In the genomic region with DNA sequence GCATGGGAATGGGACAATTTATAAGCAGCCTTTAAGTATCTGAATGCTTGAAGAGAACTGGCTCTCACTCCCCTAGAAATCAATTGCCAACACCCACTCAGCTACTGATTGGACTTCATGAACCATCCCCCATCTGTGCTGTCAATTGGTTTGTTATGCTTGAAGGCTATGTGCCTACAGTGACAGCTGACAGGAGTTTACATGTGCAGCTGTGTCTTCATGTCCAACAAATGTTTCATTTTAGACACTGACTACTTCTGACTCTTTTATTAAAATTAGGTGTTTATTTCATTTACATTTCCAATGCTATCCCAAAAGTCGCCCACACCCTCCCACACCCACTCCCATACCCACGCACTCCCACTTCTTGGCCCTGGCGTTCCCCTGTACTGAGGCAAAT, we compare ENCODE assay signal across 29 mouse cellular contexts.
DNase-seq lines count a peak whose midpoint lies in the region; ATAC-seq and TF ChIP-seq lines count a peak whose summit lies in the region.
"Had no signal": no experiment of that assay in that cellular context is flagged by ENCODE, and none has a peak within 500 bp of the region (broad histone marks: within the 10 kb centered on the region; RNA-seq: fewer than 3 reads in every experiment).

No protein-coding gene starts in this region.

- H3K9me3 ChIP-seq in midbrain, embryonic 11.5 days (ENCODE audit: control insufficient read depth, low read length) = no peaks in the 10 kb centered on the region
- no peaks in the 10 kb centered on the region for H3K9me3 ChIP-seq in midbrain, embryonic 16.5 days (replicated peaks; ENCODE audit: control insufficient read depth, low read length, poor library complexity, severe bottlenecking)
- H3K9me3 ChIP-seq in forebrain, postnatal 0 days (ENCODE audit: low read length) = no peaks in the 10 kb centered on the region
- H3K9me3 ChIP-seq: intestine, embryonic 15.5 days; limb, embryonic 10.5 days; limb, embryonic 15.5 days; liver, embryonic 13.5 days; megakaryocyte, embryonic 14.5 days; midbrain, embryonic 13.5 days; stomach, embryonic 15.5 days had no signal

- H3K27me3 ChIP-seq in midbrain, embryonic 11.5 days (ENCODE audit: control insufficient read depth, insufficient read depth, low read length) = no peaks in the 10 kb centered on the region
- no peaks in the 10 kb centered on the region for H3K27me3 ChIP-seq in midbrain, embryonic 16.5 days (ENCODE audit: control insufficient read depth, insufficient read depth, low read depth, low read length)
- no peaks in the 10 kb centered on the region for H3K27me3 ChIP-seq in forebrain, postnatal 0 days (ENCODE audit: insufficient read depth, low read length)
- H3K27me3 ChIP-seq: intestine, embryonic 15.5 days; limb, embryonic 15.5 days; liver, embryonic 13.5 days; megakaryocyte, embryonic 14.5 days; midbrain, embryonic 13.5 days; stomach, embryonic 15.5 days had no signal

- no peak overlapping the region for H3K9ac ChIP-seq in midbrain, embryonic 11.5 days (ENCODE audit: low read length)
- no peak overlapping the region for H3K9ac ChIP-seq in midbrain, embryonic 16.5 days (ENCODE audit: low read depth, low read length)
- H3K9ac ChIP-seq in forebrain, postnatal 0 days = no peak overlapping the region
- H3K9ac ChIP-seq: intestine, embryonic 15.5 days; limb, embryonic 15.5 days; liver, embryonic 13.5 days; midbrain, embryonic 13.5 days; stomach, embryonic 15.5 days had no signal

- no peak overlapping the region for H3K27ac ChIP-seq in midbrain, embryonic 11.5 days (ENCODE audit: low read depth, low read length)
- H3K27ac ChIP-seq in midbrain, embryonic 16.5 days (ENCODE audit: low read length) = no peak overlapping the region
- H3K27ac ChIP-seq in forebrain, postnatal 0 days (ENCODE audit: low read depth, low read length) = no peak overlapping the region
- H3K27ac ChIP-seq: hindbrain, postnatal 0 days; intestine, embryonic 15.5 days; kidney, postnatal 0 days; limb, embryonic 10.5 days; limb, embryonic 15.5 days; liver, embryonic 13.5 days; midbrain, embryonic 13.5 days; stomach, embryonic 15.5 days had no signal

- no peaks in the 10 kb centered on the region for H3K4me1 ChIP-seq in midbrain, embryonic 11.5 days (ENCODE audit: control insufficient read depth, insufficient read depth, low read length)
- H3K4me1 ChIP-seq in midbrain, embryonic 16.5 days (ENCODE audit: control insufficient read depth, insufficient read depth, low read length) = no peaks in the 10 kb centered on the region
- H3K4me1 ChIP-seq in forebrain, postnatal 0 days (ENCODE audit: insufficient read depth) = no peaks in the 10 kb centered on the region
- H3K4me1 ChIP-seq: intestine, embryonic 15.5 days; limb, embryonic 10.5 days; limb, embryonic 15.5 days; liver, embryonic 13.5 days; megakaryocyte, embryonic 14.5 days; midbrain, embryonic 13.5 days; stomach, embryonic 15.5 days had no signal

- no peak for DNase-seq in midbrain, embryonic 11.5 days (ENCODE audit: low spot score, missing footprints)
- peak; percentile 14 for DNase-seq in forebrain, postnatal 0 days
- peak; percentile 60 for DNase-seq in layer of hippocampus, adult 9-10 months (ENCODE audit: low spot score)
- peak; percentile 23 for DNase-seq in telencephalon, adult 2 months (ENCODE audit: low read depth, low spot score)
- DNase-seq in urinary bladder, postnatal 4 days (ENCODE audit: low spot score in 2 of 2) = no peak
- no peak for DNase-seq in left cerebral cortex, postnatal 36 days (ENCODE audit: low spot score in 2 of 2)
- DNase-seq: adrenal gland, postnatal 25 days; cerebellum, adult 2 months; cerebellum, postnatal 14 days; heart, postnatal 14 days; kidney, adult 2 months; kidney, postnatal 4 days; liver, embryonic 13.5 days; lung, adult 18-20 months; lung, postnatal 4 days; right cerebral cortex, postnatal 25 days; thymus, adult 18-20 months; thymus, postnatal 25 days had no signal

- ATAC-seq in midbrain, embryonic 11.5 days (ENCODE audit: low FRiP score) = 0 out of 2 replicates have a peak, but pooled peaks have one; percentile 19
- ATAC-seq in midbrain, embryonic 16.5 days = no peak
- ATAC-seq in forebrain, postnatal 0 days = peak; percentile 45; the same call in 1 of the 2 replicates
- ATAC-seq: CD4-positive, CD25-positive, alpha-beta regulatory T cell, adult 4 months; hindbrain, postnatal 0 days; intestine, embryonic 15.5 days; lung, postnatal 0 days; midbrain, embryonic 13.5 days had no signal

- H3K36me3 ChIP-seq in midbrain, embryonic 11.5 days (ENCODE audit: control insufficient read depth, insufficient read depth, low read length) = no peaks in the 10 kb centered on the region
- H3K36me3 ChIP-seq in midbrain, embryonic 16.5 days (ENCODE audit: control insufficient read depth, insufficient read depth, low read length) = no peaks in the 10 kb centered on the region
- H3K36me3 ChIP-seq in forebrain, postnatal 0 days (ENCODE audit: insufficient read depth) = no peaks in the 10 kb centered on the region
- H3K36me3 ChIP-seq: intestine, embryonic 15.5 days; limb, embryonic 10.5 days; limb, embryonic 15.5 days; liver, embryonic 13.5 days; midbrain, embryonic 13.5 days; stomach, embryonic 15.5 days had no signal

- no peak overlapping the region for H3K4me2 ChIP-seq in midbrain, embryonic 11.5 days
- no peak overlapping the region for H3K4me2 ChIP-seq in midbrain, embryonic 16.5 days (ENCODE audit: low read length)
- H3K4me2 ChIP-seq in forebrain, postnatal 0 days (ENCODE audit: low read depth) = no peak overlapping the region
- H3K4me2 ChIP-seq: intestine, embryonic 15.5 days; limb, embryonic 15.5 days; liver, embryonic 13.5 days; midbrain, embryonic 13.5 days; stomach, embryonic 15.5 days had no signal

- no peak for TF ChIP-seq CTCF in forebrain, postnatal 0 days (IDR thresholded peaks at IDR 0.05; ENCODE audit: low read depth)

- intact Hi-C loops in left cerebral cortex, postnatal 36 days (cut with DNase I) = no loop called here

- 94% methylated on average over 3 of the region's 3 CpGs for WGBS in midbrain, embryonic 11.5 days
- WGBS in midbrain, embryonic 16.5 days = 90% methylated on average over 3 of the region's 3 CpGs
- 76% methylated on average over 3 of the region's 3 CpGs for WGBS in forebrain, postnatal 0 days

- no peak overlapping the region for H3K4me3 ChIP-seq in midbrain, embryonic 11.5 days (ENCODE audit: low read depth, low read length)
- H3K4me3 ChIP-seq in midbrain, embryonic 16.5 days (ENCODE audit: low read depth, low read length) = no peak overlapping the region
- no peak overlapping the region for H3K4me3 ChIP-seq in forebrain, postnatal 0 days (ENCODE audit: low read depth, low read length)
- H3K4me3 ChIP-seq: intestine, embryonic 15.5 days; limb, embryonic 10.5 days; limb, embryonic 15.5 days; liver, embryonic 13.5 days; megakaryocyte, embryonic 14.5 days; midbrain, embryonic 13.5 days; stomach, embryonic 15.5 days had no signal

Comparison
In these comparisons a context has a peak if more than half of its experiments do, and no peak if none do; other contexts are left out.
1. DNase-seq: peak in forebrain, postnatal 0 days (single experiment), layer of hippocampus, adult 9-10 months (single experiment) and telencephalon, adult 2 months (single experiment); none in midbrain, embryonic 11.5 days (single experiment), urinary bladder, postnatal 4 days (0 of 2) and left cerebral cortex, postnatal 36 days (0 of 2).